In the genomic region with DNA sequence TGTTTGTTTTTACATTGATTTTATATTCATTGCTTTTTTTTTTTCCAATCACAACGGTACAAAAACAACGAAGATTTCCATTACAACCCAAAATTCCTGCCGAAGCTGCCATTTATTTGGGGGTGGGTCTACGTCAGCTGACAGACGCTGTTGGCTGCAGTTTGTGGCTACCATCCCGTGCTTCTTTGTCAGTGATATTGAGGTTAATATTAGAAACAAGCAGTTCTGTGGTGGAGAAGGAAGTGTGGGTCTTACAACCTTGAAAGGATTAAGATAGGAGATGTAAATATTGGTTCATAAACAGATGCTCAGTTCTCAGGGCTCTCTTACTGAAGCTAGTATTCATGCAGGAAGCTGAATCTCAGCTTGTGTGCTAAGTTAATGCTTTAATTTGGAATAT, we compare ENCODE assay signal across 34 mouse cellular contexts.
"Had no signal": no experiment of that assay in that cellular context is flagged by ENCODE, and none has a peak within 500 bp of the region (broad histone marks: within the 10 kb centered on the region; RNA-seq: fewer than 3 reads in every experiment).

No protein-coding gene starts in this region.

- H3K4me1 ChIP-seq: heart, embryonic 10.5 days; heart, embryonic 12.5 days; heart, embryonic 13.5 days; heart, embryonic 15.5 days; hindbrain, embryonic 10.5 days; hindbrain, embryonic 12.5 days; hindbrain, embryonic 13.5 days; hindbrain, embryonic 15.5 days; kidney, embryonic 15.5 days had no signal

- H3K9ac ChIP-seq: heart, embryonic 12.5 days; heart, embryonic 13.5 days; heart, embryonic 15.5 days; hindbrain, embryonic 12.5 days; hindbrain, embryonic 13.5 days; hindbrain, embryonic 14.5 days; hindbrain, embryonic 15.5 days; kidney, embryonic 15.5 days had no signal

- ATAC-seq: hindbrain, embryonic 16.5 days; hindbrain, postnatal 0 days; inflammation-experienced regulatory T-cells, adult 6 months; intestine, postnatal 0 days had no signal

- H3K27ac ChIP-seq: heart, embryonic 10.5 days; heart, embryonic 13.5 days; heart, embryonic 15.5 days; hindbrain, embryonic 10.5 days; hindbrain, embryonic 12.5 days; hindbrain, embryonic 13.5 days; hindbrain, embryonic 14.5 days; hindbrain, embryonic 15.5 days; hindbrain, postnatal 0 days; kidney, embryonic 15.5 days; kidney, postnatal 0 days; layer of hippocampus, adult 2 months; left cerebral cortex, adult 2 months had no signal

- H3K27me3 ChIP-seq: heart, embryonic 12.5 days; heart, embryonic 13.5 days; heart, embryonic 15.5 days; hindbrain, embryonic 12.5 days; hindbrain, embryonic 13.5 days; hindbrain, embryonic 15.5 days; kidney, embryonic 15.5 days had no signal

- H3K9me3 ChIP-seq: heart, embryonic 10.5 days; heart, embryonic 12.5 days; heart, embryonic 13.5 days; heart, embryonic 15.5 days; hindbrain, embryonic 12.5 days; hindbrain, embryonic 15.5 days; kidney, embryonic 15.5 days had no signal

- H3K4me3 ChIP-seq: heart, embryonic 10.5 days; heart, embryonic 12.5 days; heart, embryonic 13.5 days; heart, embryonic 15.5 days; hindbrain, embryonic 10.5 days; hindbrain, embryonic 12.5 days; hindbrain, embryonic 13.5 days; hindbrain, embryonic 15.5 days; kidney, embryonic 15.5 days; layer of hippocampus, adult 2 months; left cerebral cortex, adult 2 months had no signal

- DNase-seq: heart, postnatal 10 days; heart, postnatal 14 days; heart, postnatal 36 days; heart, postnatal 4 days; kidney, adult 11 months; kidney, adult 18-20 months; kidney, adult 2 months; kidney, adult 8-10 months; kidney, adult 9 months; kidney, postnatal 10 days; kidney, postnatal 14 days; kidney, postnatal 25 days; kidney, postnatal 36 days; kidney, postnatal 4 days; layer of hippocampus, adult 9-11 months; layer of hippocampus, postnatal 36 days had no signal

- H3K4me2 ChIP-seq: heart, embryonic 11.5 days; heart, embryonic 12.5 days; heart, embryonic 13.5 days; heart, embryonic 15.5 days; hindbrain, embryonic 12.5 days; hindbrain, embryonic 13.5 days; hindbrain, embryonic 14.5 days; hindbrain, embryonic 15.5 days; kidney, embryonic 15.5 days had no signal
